Mouse (Mus musculus): Measurements from ENCODE around the gene Mboat2.

Mboat2 gene

DNA sequence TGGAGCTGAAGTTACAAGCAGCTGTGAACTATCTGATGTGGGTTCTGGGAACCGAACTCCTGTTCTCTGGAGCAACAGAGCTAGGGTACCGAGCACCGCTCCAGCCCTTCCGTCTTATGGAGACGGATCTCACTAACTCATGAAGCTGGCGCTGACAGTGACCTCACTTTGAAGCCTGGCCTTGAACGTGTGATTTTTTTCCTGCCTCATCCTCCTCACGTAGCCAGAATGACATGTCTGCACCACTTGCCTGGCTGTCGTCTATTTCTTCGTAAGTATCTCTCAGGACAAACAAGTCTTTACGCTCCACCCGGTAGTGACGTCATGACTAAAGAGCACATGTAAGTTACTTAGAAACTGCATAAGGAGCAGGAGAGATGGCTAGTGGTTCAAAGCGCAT, 116.4 kb downstream of the Mboat2 start:
- DNase-seq (ENCODE audit: low spot score) = no peak

GRCm38 (mm10) chr12:24948344-24948743, 117.7 kb downstream of the Mboat2 start:
- DNase-seq (ENCODE audit: low spot score) = no peak

- no peak for DNase-seq (ENCODE audit: low spot score)
Observed at GRCm38 (mm10) chr12:24950376-24951046, 119.8 kb downstream of the Mboat2 start.

- peak; percentile 81 for DNase-seq (ENCODE audit: low spot score)
Observed at GRCm38 (mm10) chr12:24952147-24952546, 121.5 kb downstream of the Mboat2 start.

- no peak for DNase-seq (ENCODE audit: low spot score)
Observed at GRCm38 (mm10) chr12:24955137-24955536, 124.5 kb downstream of the Mboat2 start.

GRCm38 (mm10) chr12:24958526-24958925, 127.8 kb downstream of the Mboat2 start:
- DNase-seq (ENCODE audit: low spot score) = no peak

DNA sequence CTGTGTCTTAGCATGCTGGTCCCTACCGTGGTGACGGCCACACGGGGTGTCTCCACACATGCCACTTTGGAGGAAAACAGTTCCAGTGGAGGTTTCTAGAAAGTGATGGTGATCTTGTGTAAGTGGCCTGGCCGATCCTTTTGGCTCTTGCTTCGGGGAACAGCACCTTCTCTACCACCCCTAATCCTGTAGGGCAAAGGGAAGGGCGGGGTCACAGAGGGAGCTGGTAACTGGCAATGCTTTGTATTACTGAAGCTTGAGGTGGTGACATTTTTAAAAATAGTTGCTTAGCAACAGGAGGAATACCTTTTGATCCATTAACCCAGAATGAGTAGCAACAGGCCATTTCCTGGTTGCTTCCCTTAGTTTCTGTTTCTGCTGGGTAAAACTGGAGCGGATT, 131.1 kb downstream of the Mboat2 start:
- DNase-seq (ENCODE audit: low spot score) = no peak

- DNase-seq (ENCODE audit: low spot score) = no peak
Observed at GRCm38 (mm10) chr12:24962362-24962967, 131.8 kb downstream of the Mboat2 start.

- DNase-seq (ENCODE audit: low spot score) = no peak
Observed at GRCm38 (mm10) chr12:24963393-24964022, 132.8 kb downstream of the Mboat2 start.

GRCm38 (mm10) chr12:24965406-24965805, 134.7 kb downstream of the Mboat2 start:
- DNase-seq (ENCODE audit: low spot score) = no peak

DNA sequence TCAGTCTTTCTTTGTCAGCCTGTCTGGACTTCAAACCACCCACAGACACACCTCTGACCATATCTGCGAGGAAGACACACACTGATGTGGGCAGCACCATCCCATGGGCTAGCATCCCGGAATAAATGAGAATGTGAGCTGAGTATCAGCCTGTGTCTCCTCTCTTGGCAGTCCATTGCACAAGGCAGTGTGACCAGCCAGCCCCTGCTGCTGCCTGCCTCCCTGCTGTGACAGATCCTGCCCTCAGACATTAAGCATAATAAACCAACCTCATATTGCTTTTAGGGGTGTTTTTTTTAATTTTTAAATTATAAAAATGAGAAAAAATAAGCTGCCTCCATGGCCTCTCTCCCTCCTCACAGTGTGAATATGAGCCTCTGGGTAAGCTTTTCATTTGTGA, 135.4 kb downstream of the Mboat2 start:
- no peak for DNase-seq (ENCODE audit: low spot score)

- DNase-seq (ENCODE audit: low spot score) = no peak
Observed at GRCm38 (mm10) chr12:24971490-24972200, 141.0 kb downstream of the Mboat2 start.

GRCm38 (mm10) chr12:24972371-24973350, 142.0 kb downstream of the Mboat2 start:
- DNase-seq (ENCODE audit: low spot score) = no peak

GRCm38 (mm10) chr12:24973586-24973985, 142.9 kb downstream of the Mboat2 start:
- no peak for DNase-seq (ENCODE audit: low spot score)

- peak; percentile 100 for DNase-seq (ENCODE audit: low spot score)
Observed at GRCm38 (mm10) chr12:24974446-24975114, 143.9 kb downstream of the Mboat2 start, which contains the start of gene Kidins220. Gene Kidins220, plus strand, starts transcription at chr12:24974925.

DNA sequence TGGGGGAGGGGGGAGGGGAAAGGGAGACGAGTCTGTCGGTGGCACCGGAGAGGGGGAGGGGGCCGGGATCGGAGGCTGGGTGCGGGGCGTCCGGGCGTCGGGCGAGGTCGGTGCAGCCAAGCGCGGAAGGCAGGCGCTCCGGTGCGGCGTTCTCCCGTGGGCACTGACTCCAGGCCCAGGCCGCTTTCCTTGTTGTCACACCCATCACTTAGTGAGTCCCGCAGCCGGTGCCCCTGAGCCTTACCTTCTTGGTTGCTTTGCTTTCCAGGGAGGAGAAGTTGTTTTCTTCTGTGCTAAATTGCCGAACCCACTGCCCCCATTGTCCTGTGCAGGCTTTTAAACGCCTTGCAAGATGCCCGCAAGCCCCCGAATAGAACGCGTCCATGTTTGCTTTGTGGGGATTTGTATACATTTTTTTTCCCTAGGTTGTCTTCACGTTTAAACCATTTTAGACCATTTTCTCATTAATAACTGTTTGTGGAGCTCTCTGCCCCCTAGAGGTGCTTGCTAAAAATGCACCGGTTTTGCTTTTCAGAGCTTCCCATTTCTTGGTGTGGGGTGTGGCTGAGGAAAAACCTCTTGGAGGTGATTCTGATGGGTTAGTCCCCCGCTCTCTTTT, 144.5 kb downstream of the Mboat2 start:
- DNase-seq (ENCODE audit: low spot score) = peak; percentile 62

DNA sequence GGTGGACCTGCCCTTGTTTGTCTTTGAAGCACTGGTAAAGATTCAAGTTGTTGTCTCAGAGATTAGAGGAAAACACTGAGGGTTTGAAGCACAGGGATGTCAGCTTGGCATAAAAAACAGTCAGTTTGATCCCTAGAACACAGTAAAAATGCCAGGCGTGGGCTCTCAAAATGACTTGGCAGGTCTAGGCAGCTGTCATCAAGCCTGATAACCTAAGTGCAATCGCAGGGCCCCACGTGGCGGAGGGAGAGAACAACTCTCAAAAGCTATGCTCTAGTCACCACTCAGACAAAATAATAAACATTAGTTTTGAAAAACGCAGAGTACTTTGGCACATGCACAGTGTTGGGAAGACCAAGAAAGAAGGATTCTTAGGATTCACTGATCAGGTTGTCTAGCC, 154.5 kb downstream of the Mboat2 start:
- no peak for DNase-seq (ENCODE audit: low spot score)

DNA sequence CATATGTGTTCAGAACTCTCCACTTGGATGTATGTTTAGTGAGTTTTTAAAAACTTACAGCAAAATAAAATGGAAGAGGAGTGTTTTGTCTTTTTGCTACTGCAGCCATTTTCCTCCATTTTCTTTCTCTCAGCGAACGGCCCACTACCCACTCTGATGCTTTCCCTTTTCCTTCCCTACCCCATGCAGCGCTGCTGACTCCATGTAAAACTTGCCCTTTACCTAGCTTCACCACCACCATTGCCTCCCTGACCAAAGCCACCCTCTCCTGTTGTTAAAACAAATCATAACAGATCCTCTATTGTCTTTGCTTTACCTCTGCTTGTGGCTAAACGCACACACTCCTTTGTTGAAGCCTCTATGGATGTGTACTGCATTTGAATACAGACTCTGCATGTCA, 164.7 kb downstream of the Mboat2 start:
- no peak for DNase-seq (ENCODE audit: low spot score)

- DNase-seq (ENCODE audit: low spot score) = no peak
Observed at GRCm38 (mm10) chr12:25005350-25005749, 174.7 kb downstream of the Mboat2 start.

- DNase-seq (ENCODE audit: low spot score) = no peak
Observed at GRCm38 (mm10) chr12:25009957-25010356, 179.3 kb downstream of the Mboat2 start.

All from testis, postnatal 10 days (tissue).